18 mouse cellular contexts compared by ENCODE assay signal in genomic region chr19:4521426-4522050, GRCm38 (mm10). TPM values are rescaled to one million over a fixed set of nuclear protein-coding genes. Genes with fewer than 3 reads are reported as not detected.
"Had no signal": no experiment of that assay in that cellular context is flagged by ENCODE, and none has a peak within 500 bp of the region (broad histone marks: within the 10 kb centered on the region; RNA-seq: fewer than 3 reads in every experiment).

No protein-coding gene starts in this region.

- ATAC-seq: liver, embryonic 12.5 days; midbrain, embryonic 16.5 days had no signal

- H3K36me3 ChIP-seq: liver, embryonic 12.5 days; lung, embryonic 15.5 days had no signal

- H3K9me3 ChIP-seq: liver, embryonic 12.5 days; lung, embryonic 15.5 days; megakaryocyte, embryonic 14.5 days had no signal

- H3K9ac ChIP-seq: liver, embryonic 12.5 days; lung, embryonic 15.5 days had no signal

- H3K27me3 ChIP-seq: liver, embryonic 12.5 days; lung, embryonic 15.5 days had no signal

- H3K27ac ChIP-seq: liver, embryonic 12.5 days; lung, embryonic 15.5 days; macrophage had no signal

- H3K4me3 ChIP-seq: liver, embryonic 12.5 days; lung, embryonic 15.5 days; megakaryocyte, embryonic 14.5 days had no signal

- DNase-seq: kidney, adult 8-10 months; kidney, postnatal 25 days; lung, postnatal 14 days; right cerebral cortex, adult 18-20 months; thymus, adult 18-20 months; thymus, postnatal 14 days had no signal

- H3K4me1 ChIP-seq: lung, embryonic 15.5 days had no signal

- H3K4me2 ChIP-seq: liver, embryonic 12.5 days; lung, embryonic 15.5 days; midbrain, embryonic 11.5 days had no signal

RNA-seq across cellular contexts. Expression of gene 2010003K11Rik, which starts 23.2 kb away (rescaled TPM):
- total RNA-seq: layer of hippocampus, adult 18-20 months; layer of hippocampus, postnatal 10 days; left cerebral cortex, postnatal 36 days had no signal
- polyA plus RNA-seq: limb, embryonic 14.5 days; liver, embryonic 12.5 days; lung, embryonic 15.5 days; macrophage; midbrain, embryonic 11.5 days; midbrain, embryonic 16.5 days; neural tube, embryonic 14.5 days; stomach, embryonic 14.5 days had no signal

RNA-seq across cellular contexts. Expression of gene Syt12, which starts 44.3 kb away (rescaled TPM):
- polyA plus RNA-seq: macrophage had no signal
